Mouse (Mus musculus) CH12.LX (cell line): ENCODE results near the gene Gjb4. TPM values are rescaled to one million over a fixed set of nuclear protein-coding genes. Genes with fewer than 3 reads are reported as not detected.

ENCODE experiments used
- DNase-seq: peaks from one replicate; pipeline ENCODE4 v3.0.0-alpha.2; 2013; ENCODE audit errors: extremely low read depth
- H3K27ac ChIP-seq: 2 replicates; pipeline ENCODE4 v1.5.1; 2012; ENCODE audit warnings: low read depth, mild to moderate bottlenecking, control low read depth, moderate library complexity; ENCODE audit not compliant: insufficient read depth
- H3K27me3 ChIP-seq: replicated peaks from 2 replicates; pipeline ENCODE3; 2012; ENCODE audit warnings: inconsistent platforms
- H3K36me3 ChIP-seq, 2 experiments: replicated peaks in 1 of 2; 2 replicates each; pipeline versions ENCODE3 to v1.6.1; 2012; ENCODE audit warnings: inconsistent platforms in 1 of 2, low read length in 1 of 2, mild to moderate bottlenecking in 1 of 2, mixed read lengths in 1 of 2, moderate library complexity in 1 of 2; ENCODE audit not compliant: control insufficient read depth in 1 of 2, insufficient read depth in 1 of 2
- H3K4me1 ChIP-seq, 2 experiments: 2 replicates each; pipeline ENCODE4 v1.6.1; 2012; ENCODE audit warnings: inconsistent platforms in 1 of 2, moderate library complexity in 1 of 2; ENCODE audit not compliant: insufficient read depth in 2 of 2, control insufficient read depth in 1 of 2
- H3K4me2 ChIP-seq: 2 replicates; pipeline ENCODE4 v1.6.1; 2012; ENCODE audit warnings: low read depth, mild to moderate bottlenecking, control low read depth; ENCODE audit not compliant: poor library complexity, insufficient read depth, severe bottlenecking
- H3K4me3 ChIP-seq, 3 experiments: fragments of 150-350 bp in 1 of 3; sonication (generic) in 1 of 3; replicated peaks in 1 of 3; 2 replicates each; pipeline versions ENCODE3 to v1.5.1; 2011 to 2012; ENCODE audit warnings: low read depth in 2 of 3, low read length in 2 of 3, mild to moderate bottlenecking in 2 of 3, moderate library complexity in 2 of 3, control low read depth in 1 of 3, improper control_type of control experiment in 1 of 3, inconsistent platforms in 1 of 3, mixed read lengths in 1 of 3; ENCODE audit not compliant: poor library complexity in 1 of 3
- H3K79me2 ChIP-seq: replicated peaks from 2 replicates; pipeline ENCODE4 v1.6.1; 2012; ENCODE audit warnings: mild to moderate bottlenecking, moderate library complexity; ENCODE audit not compliant: control insufficient read depth, poor library complexity, insufficient read depth, severe bottlenecking; ENCODE audit errors: extremely low read depth
- H3K9ac ChIP-seq: 2 replicates; pipeline ENCODE4 v1.6.1; 2012; ENCODE audit warnings: low read depth, mild to moderate bottlenecking, control low read depth, moderate library complexity; ENCODE audit not compliant: insufficient read depth
- H3K9me3 ChIP-seq: replicated peaks from 2 replicates; pipeline ENCODE3; 2012; ENCODE audit warnings: low read length, inconsistent platforms, mixed read lengths
- CHD1 ChIP-seq: IDR thresholded peaks from 2 replicates; pipeline ENCODE4 v1.6.1; 2012; ENCODE audit warnings: low read depth, low read length, improper control_type of control experiment, inconsistent platforms
- CTCF ChIP-seq, 2 experiments: IDR thresholded peaks in 1 of 2; conservative IDR thresholded peaks in 1 of 2; 2 replicates each; pipeline ENCODE4 v1.5.1; 2011 to 2012; ENCODE audit warnings: low read depth in 2 of 2, low read length in 2 of 2, improper control_type of control experiment in 1 of 2, inconsistent platforms in 1 of 2, mild to moderate bottlenecking in 1 of 2, moderate library complexity in 1 of 2
- ELF1 ChIP-seq: IDR thresholded peaks from 2 replicates; pipeline ENCODE4 v1.6.1; 2014; ENCODE audit warnings: low read depth, mild to moderate bottlenecking, inconsistent platforms, low read length, improper control_type of control experiment
- EP300 ChIP-seq: IDR thresholded peaks from 2 replicates; pipeline ENCODE4 v1.6.1; 2011; ENCODE audit warnings: low read length, improper control_type of control experiment
- ETS1 ChIP-seq: conservative IDR thresholded peaks from 2 replicates; pipeline ENCODE4 v1.6.1; 2012; ENCODE audit warnings: low read depth, mild to moderate bottlenecking, inconsistent platforms, low read length, improper control_type of control experiment, moderate library complexity
- IRF4 ChIP-seq: IDR thresholded peaks from 2 replicates; pipeline ENCODE4 v1.6.1; 2014; ENCODE audit warnings: low read depth, mild to moderate bottlenecking, inconsistent platforms, low read length, improper control_type of control experiment
- JUN ChIP-seq: IDR thresholded peaks from 2 replicates; pipeline ENCODE4 v1.6.1; 2011; ENCODE audit warnings: low read depth, mild to moderate bottlenecking, low read length, improper control_type of control experiment, moderate library complexity; ENCODE audit not compliant: insufficient read depth
- JUND ChIP-seq: conservative IDR thresholded peaks from 2 replicates; pipeline ENCODE4 v1.6.1; 2011; ENCODE audit warnings: low read depth, low read length, improper control_type of control experiment
- MAFK ChIP-seq: IDR thresholded peaks from 2 replicates; pipeline ENCODE4 v1.6.1; 2011; ENCODE audit warnings: low read length, improper control_type of control experiment; ENCODE audit not compliant: insufficient replicate concordance
- MEF2A ChIP-seq: IDR thresholded peaks from 2 replicates; pipeline ENCODE4 v1.6.1; 2014; ENCODE audit warnings: low read depth, mild to moderate bottlenecking, inconsistent platforms, low read length, improper control_type of control experiment, borderline replicate concordance
- MXI1 ChIP-seq: IDR thresholded peaks from 2 replicates; pipeline ENCODE4 v1.6.1; 2011; ENCODE audit warnings: mild to moderate bottlenecking, low read depth, low read length, improper control_type of control experiment
- MYC ChIP-seq: IDR thresholded peaks from 2 replicates; pipeline ENCODE4 v1.6.1; 2011; ENCODE audit warnings: low read depth, mild to moderate bottlenecking, improper control_type of control experiment, low read length
- NELFE ChIP-seq: IDR thresholded peaks from 2 replicates; pipeline ENCODE4 v1.6.1; 2011; ENCODE audit warnings: low read depth, low read length, improper control_type of control experiment
- POLR2A ChIP-seq: IDR thresholded peaks from 2 replicates; pipeline ENCODE4 v1.6.1; 2011; ENCODE audit warnings: low read depth, mild to moderate bottlenecking, improper control_type of control experiment, low read length
- POLR2AphosphoS2 ChIP-seq: IDR thresholded peaks from 2 replicates; pipeline ENCODE4 v1.6.1; 2011; ENCODE audit warnings: low read depth, low read length, improper control_type of control experiment
- RAD21 ChIP-seq: IDR thresholded peaks from 2 replicates; pipeline ENCODE4 v1.6.1; 2011; ENCODE audit warnings: low read depth, mild to moderate bottlenecking, low read length, improper control_type of control experiment, moderate library complexity
- RCOR1 ChIP-seq: conservative IDR thresholded peaks from 2 replicates; pipeline ENCODE4 v1.6.1; 2012; ENCODE audit warnings: low read depth, mild to moderate bottlenecking, inconsistent platforms, low read length, improper control_type of control experiment
- SMC3 ChIP-seq: IDR thresholded peaks from 2 replicates; pipeline ENCODE4 v1.6.1; 2011; ENCODE audit warnings: low read depth, low read length, improper control_type of control experiment
- TBP ChIP-seq: conservative IDR thresholded peaks from 2 replicates; pipeline ENCODE4 v1.6.1; 2011; ENCODE audit warnings: low read depth, low read length, improper control_type of control experiment
- UBTF ChIP-seq: IDR thresholded peaks from 2 replicates; pipeline ENCODE4 v1.6.1; 2012; ENCODE audit warnings: low read depth, mild to moderate bottlenecking, inconsistent platforms, low read length, improper control_type of control experiment, moderate library complexity
- USF1 ChIP-seq: IDR thresholded peaks from 2 replicates; pipeline ENCODE4 v1.6.1; 2014; ENCODE audit warnings: low read depth, mild to moderate bottlenecking, inconsistent platforms, low read length, improper control_type of control experiment
- USF2 ChIP-seq: conservative IDR thresholded peaks from 2 replicates; pipeline ENCODE4 v1.6.1; 2011; ENCODE audit warnings: low read depth, low read length, improper control_type of control experiment
- ZKSCAN1 ChIP-seq: IDR thresholded peaks from 2 replicates; pipeline ENCODE4 v1.6.1; 2012; ENCODE audit warnings: low read depth, inconsistent platforms, low read length, improper control_type of control experiment, borderline replicate concordance
- ZMIZ1 ChIP-seq: IDR thresholded peaks from 2 replicates; pipeline ENCODE4 v1.6.1; 2012; ENCODE audit warnings: low read depth, mild to moderate bottlenecking, inconsistent platforms, low read length, improper control_type of control experiment
- ZNF384 ChIP-seq: IDR thresholded peaks from 2 replicates; pipeline ENCODE4 v1.6.1; 2012; ENCODE audit warnings: low read depth, low read length, improper control_type of control experiment, inconsistent platforms
- dilution Hi-C: fragments of 300-500 bp; cut with MboI; formaldehyde crosslinking; loops from 2 replicates; pipeline ENCODE4 v1.14.3; 2020; ENCODE audit warnings: low sequenced_read_pairs; ENCODE audit not compliant: extremely low pct_unique_long_range_greater_than_20kb, extremely low pct_ligation_motif_present
- in situ Hi-C: fragments of 300-500 bp; cut with MboI; formaldehyde crosslinking; loops from 3 replicates; pipeline ENCODE4 v1.14.3; 2019; ENCODE audit warnings: low sequenced_read_pairs, low pct_ligation_motif_present, low pct_unique_long_range_greater_than_20kb, mixed read lengths
- polyA plus RNA-seq: library from polyadenylated mRNA; unstranded; fragments of >175 nt; gene quantifications from 2 replicates; pipeline ENCODE4 v1.2.1, GENCODE M21; 2012; ENCODE audit warnings: low read depth; ENCODE audit not compliant: insufficient read length
- total RNA-seq, 2 experiments: library from RNA; depleted of rRNA; stranded (reverse); fragments of 300-350 nt in 1 of 2; fragments of >200 nt in 1 of 2; gene quantifications; 2 replicates each; pipeline ENCODE4 v1.2.3; 2012 to 2014

Gjb4 gene
- total and polyA plus RNA-seq, 3 experiments: not detected

- H3K36me3 ChIP-seq: no peaks in the 10 kb centered on the region
- peaks cover 0 to 22% of the 10 kb centered on the region in 2 experiments; a peak in 2 of 4 replicates for H3K4me1 ChIP-seq
- no peaks in the 10 kb centered on the region for H3K79me2 ChIP-seq
- in situ Hi-C loops: loop anchor here (25.0 kb wide), 1 partner anchor 1172 kb away; no protein-coding TSS in a partner anchor
- H3K4me3 ChIP-seq: no peak overlapping the region
- no peak overlapping the region for H3K27ac ChIP-seq
- peak; percentile 41 for DNase-seq
- H3K9me3 ChIP-seq: peaks cover 7% of the 10 kb centered on the region
- no peak overlapping the region for H3K9ac ChIP-seq
- H3K27me3 ChIP-seq: peaks cover 2% of the 10 kb centered on the region
- TF ChIP-seq ZKSCAN1 (no peak), USF2 (no peak)
- TF ChIP-seq, all 38 proteins: peak for 0
- H3K4me2 ChIP-seq: no peak overlapping the region
- dilution Hi-C loops: no loop called here
Measured at GRCm38 (mm10) chr4:127365433-127365832, 11.6 kb upstream of the Gjb4 start.

GRCm38 (mm10) chr4:127364431-127364830 lies 10.6 kb upstream of the Gjb4 start:
- Histone ChIP-seq H3K27ac (no peak overlapping the region), H3K4me2 (no peak overlapping the region), H3K4me3 (no peak overlapping the region), H3K9ac (no peak overlapping the region), H3K9me3 (peaks cover 5% of the 10 kb centered on the region), H3K27me3 (peaks cover under 1% of the 10 kb centered on the region), H3K36me3 (no peaks in the 10 kb centered on the region), H3K4me1 (peaks cover 0 to 22% of the 10 kb centered on the region in 2 experiments; a peak in 2 of 4 replicates), H3K79me2 (no peaks in the 10 kb centered on the region)
- in situ Hi-C loops (loop anchor here (25.0 kb wide), 1 partner anchor 1173 kb away; no protein-coding TSS in a partner anchor), dilution Hi-C loops (no loop called here)
- no peak for DNase-seq
- no peak for TF ChIP-seq ELF1
- TF ChIP-seq MEF2A: no peak
- no peak for TF ChIP-seq ZMIZ1
- TF ChIP-seq JUN: no peak
- no peak for TF ChIP-seq JUND
- no peak for TF ChIP-seq IRF4
- no peak for TF ChIP-seq CHD1
- TF ChIP-seq, all 38 proteins: peak for 0

- Histone ChIP-seq H3K9me3 (peaks cover 6% of the 10 kb centered on the region), H3K4me3 (no peak overlapping the region)
Measured at GRCm38 (mm10) chr4:127363331-127363730, 9.4 kb upstream of the Gjb4 start.

More at GRCm38 (mm10) chr4:127363331-127363730, 9.4 kb upstream of the Gjb4 start:
- no peak for TF ChIP-seq MXI1
- TF ChIP-seq ETS1: no peak
- no peak for TF ChIP-seq POLR2A
- TF ChIP-seq SMC3: no peak
- no peak for TF ChIP-seq CTCF (conservative IDR thresholded peaks at IDR 0.05 in 1 of 2, IDR thresholded peaks at IDR 0.05 in 1 of 2; ENCODE audit: low read depth in 2 of 2, low read length in 2 of 2)
- no peak for TF ChIP-seq MYC
- no peak for TF ChIP-seq MAFK
- TF ChIP-seq RCOR1: no peak
- no peak for TF ChIP-seq POLR2AphosphoS2
- TF ChIP-seq EP300: no peak
- TF ChIP-seq UBTF: no peak
- no peak for TF ChIP-seq TBP
- no peak for TF ChIP-seq RAD21
- no peak for TF ChIP-seq USF1
- TF ChIP-seq NELFE: no peak
- TF ChIP-seq USF2: no peak
- no peak for TF ChIP-seq ZNF384
- TF ChIP-seq JUND: no peak
- Histone ChIP-seq H3K4me1 (peaks cover 0 to 22% of the 10 kb centered on the region in 2 experiments; a peak in 2 of 4 replicates), H3K79me2 (no peaks in the 10 kb centered on the region), H3K36me3 (no peaks in the 10 kb centered on the region), H3K27ac (no peak overlapping the region), H3K27me3 (no peaks in the 10 kb centered on the region), H3K9ac (no peak overlapping the region), H3K4me2 (no peak overlapping the region)
- dilution Hi-C loops (no loop called here), in situ Hi-C loops (loop anchor here (25.0 kb wide), 1 partner anchor 1174 kb away; no protein-coding TSS in a partner anchor)
- no peak for DNase-seq
